Mouse (Mus musculus) kidney, adult 2 months (tissue): ENCODE measurements around the gene Krtap3-3.

Source experiments
- CTCF ChIP-seq: fragments of 200-500 bp; conservative IDR thresholded peaks from 2 replicates; pipeline ENCODE4 v1.5.1; 2011; ENCODE audit warnings: low read depth, mild to moderate bottlenecking, control low read depth, low read length, moderate library complexity, mixed read lengths; ENCODE audit not compliant: insufficient read depth, insufficient read length
- POLR2A ChIP-seq: fragments of 200-500 bp; IDR thresholded peaks from one replicate; pipeline ENCODE4 v1.6.1; 2011; ENCODE audit warnings: low read depth, low read length, control low read depth

DNA sequence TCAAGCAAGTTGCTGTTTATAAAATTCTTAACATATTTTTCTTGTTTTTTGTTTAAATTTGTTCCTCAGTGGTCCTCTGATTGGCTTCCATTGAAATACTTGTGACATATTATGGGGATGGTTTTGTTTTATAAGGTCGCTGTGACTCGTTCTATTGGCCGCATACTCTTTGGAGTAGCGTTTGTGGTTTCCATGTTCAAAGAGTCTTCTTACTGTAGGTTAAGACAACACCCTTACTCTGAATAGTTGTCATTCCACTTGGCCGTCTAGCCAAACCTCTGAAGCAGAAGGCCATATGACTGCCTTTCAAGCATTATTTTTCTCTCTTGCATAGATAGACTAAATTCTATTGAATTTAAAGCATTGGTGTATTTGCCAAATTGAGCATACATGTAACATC, 30.4 kb upstream of the Krtap3-3 start:
- TF ChIP-seq CTCF (no peak), POLR2A (no peak)
